Mouse (Mus musculus): Measurements from ENCODE around the gene Arhgef26.

DNA sequence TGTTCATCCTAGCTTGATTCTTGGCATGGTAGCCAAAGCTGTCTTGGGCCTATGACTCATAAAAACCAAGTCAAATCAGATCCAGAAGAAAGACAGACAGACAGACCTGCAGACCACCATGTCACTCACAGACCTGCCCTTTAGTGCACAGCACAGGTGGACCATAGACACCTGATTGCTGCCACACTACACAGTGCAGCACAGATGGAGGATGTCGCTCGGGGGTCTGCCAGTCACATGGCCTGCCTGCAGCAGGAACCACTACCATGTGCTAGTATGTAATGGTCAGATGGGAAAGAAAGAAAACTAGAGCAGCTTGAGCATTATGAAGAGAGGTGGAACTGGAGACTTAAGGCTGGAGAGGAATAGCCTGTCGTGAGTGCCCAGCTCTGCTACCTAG lies 27.7 kb upstream of the Arhgef26 start:
- no peak for TF ChIP-seq CTCF (IDR thresholded peaks at IDR 0.05; ENCODE audit: low read depth, low read length)
- TF ChIP-seq POLR2A (IDR thresholded peaks at IDR 0.05; ENCODE audit: extremely low read depth, insufficient read depth, low read length) = no peak

Data from liver, adult 2 months (tissue).